Mouse (Mus musculus) small intestine, adult 2 months (tissue): ENCODE measurements around the gene Kcnn3.

Source experiments
- CTCF ChIP-seq: fragments of 200-500 bp; IDR thresholded peaks from 2 replicates; pipeline ENCODE4 v1.5.1; 2012; ENCODE audit warnings: low read depth, mild to moderate bottlenecking, control low read depth, inconsistent platforms, low read length, moderate library complexity, mixed read lengths; ENCODE audit not compliant: insufficient replicate concordance, insufficient read length; ENCODE audit errors: extremely low read depth
- POLR2A ChIP-seq: fragments of 200-500 bp; IDR thresholded peaks from 2 replicates; pipeline ENCODE4 v1.6.1; 2012; ENCODE audit warnings: low read depth, mild to moderate bottlenecking, control low read depth, inconsistent platforms, low read length, moderate library complexity

DNA sequence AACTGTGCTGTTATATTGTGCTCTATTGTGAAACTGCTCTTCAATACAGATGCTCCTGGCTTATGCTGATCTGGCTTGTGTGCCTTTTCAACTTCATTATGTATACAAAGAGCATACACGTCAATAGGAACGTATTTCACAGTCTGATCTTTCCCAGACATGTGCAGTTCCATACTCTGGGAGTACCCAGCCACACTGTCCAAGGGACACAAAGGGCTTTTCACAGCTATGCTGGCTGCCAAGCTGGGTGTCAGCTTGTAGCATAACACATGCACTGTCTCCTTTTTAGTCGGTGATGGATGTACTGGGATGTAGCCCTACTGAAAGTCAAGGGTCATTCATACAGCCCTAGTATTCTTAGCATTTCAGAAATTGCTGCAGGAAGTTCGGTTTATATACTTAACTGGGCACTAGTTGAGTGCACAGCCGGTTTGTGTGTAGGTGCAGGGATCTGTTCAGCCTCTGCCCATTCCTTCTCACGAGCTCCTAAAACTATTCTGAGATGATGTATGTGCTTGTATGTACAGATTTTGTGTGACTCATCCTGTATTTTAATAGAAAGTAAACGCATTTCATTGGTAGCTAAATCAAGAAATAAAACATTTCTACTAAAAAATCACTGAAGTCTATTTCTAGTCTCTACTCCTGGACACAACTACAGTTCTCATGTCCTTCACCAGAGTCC lies 203.6 kb downstream of the Kcnn3 start:
- no peak for TF ChIP-seq POLR2A
- no peak for TF ChIP-seq CTCF
